ENCODE assay signal across 23 mouse cellular contexts in the genomic region with DNA sequence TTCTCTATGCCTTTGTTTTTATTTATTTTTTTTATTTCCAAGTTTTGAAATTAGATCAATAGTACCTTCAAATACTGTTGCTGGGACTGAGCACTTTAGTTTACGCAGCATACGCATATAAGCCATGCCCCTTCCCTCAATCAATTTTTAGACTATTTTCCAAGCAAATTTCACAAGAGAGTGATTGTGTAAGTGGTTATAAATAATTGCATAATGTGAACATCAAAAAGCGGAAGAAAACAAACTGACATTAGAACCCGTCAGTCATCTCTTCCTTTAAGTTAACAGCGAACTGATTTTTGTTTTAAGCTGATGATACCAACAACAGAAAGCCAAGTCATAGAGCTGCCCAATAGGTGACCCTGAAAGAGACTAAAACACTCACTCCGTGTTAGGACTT. TPM values are rescaled to one million over a fixed set of nuclear protein-coding genes. Genes with fewer than 3 reads are reported as not detected.
"Had no signal": no experiment of that assay in that cellular context is flagged by ENCODE, and none has a peak within 500 bp of the region (broad histone marks: within the 10 kb centered on the region; RNA-seq: fewer than 3 reads in every experiment).

No protein-coding gene starts in this region.

- H3K4me2 ChIP-seq: kidney, embryonic 15.5 days; limb, embryonic 13.5 days; liver, embryonic 13.5 days; lung, embryonic 14.5 days; neural tube, embryonic 12.5 days had no signal

- ATAC-seq: hindbrain, postnatal 0 days had no signal

- H3K9me3 ChIP-seq: kidney, embryonic 15.5 days; limb, embryonic 13.5 days; liver, embryonic 13.5 days; neural tube, embryonic 12.5 days had no signal

- H3K9ac ChIP-seq: kidney, embryonic 15.5 days; limb, embryonic 13.5 days; liver, embryonic 13.5 days; lung, embryonic 14.5 days; neural tube, embryonic 12.5 days had no signal

- H3K4me1 ChIP-seq: kidney, embryonic 15.5 days; limb, embryonic 13.5 days; liver, embryonic 13.5 days; neural tube, embryonic 12.5 days had no signal

- H3K36me3 ChIP-seq: kidney, embryonic 15.5 days; limb, embryonic 13.5 days; liver, embryonic 13.5 days; neural tube, embryonic 12.5 days had no signal

- DNase-seq: kidney, adult 18-20 months; kidney, postnatal 14 days; layer of hippocampus, postnatal 36 days; liver, embryonic 13.5 days; lung, embryonic 14.5 days; lung, postnatal 14 days; midbrain, embryonic 14.5 days; retina, postnatal 1 day; right cerebral cortex, postnatal 4 days; spleen, adult 18-20 months; thymus, adult 18-20 months; thymus, postnatal 25 days had no signal

- H3K27me3 ChIP-seq: kidney, embryonic 15.5 days; limb, embryonic 13.5 days; liver, embryonic 13.5 days; neural tube, embryonic 12.5 days had no signal

- H3K4me3 ChIP-seq: kidney, embryonic 15.5 days; limb, embryonic 13.5 days; liver, embryonic 13.5 days; neural tube, embryonic 12.5 days had no signal

- H3K27ac ChIP-seq: hindbrain, postnatal 0 days; kidney, embryonic 15.5 days; limb, embryonic 13.5 days; liver, embryonic 13.5 days; neural tube, embryonic 12.5 days had no signal

RNA-seq across cellular contexts. Expression of a gene that starts 35.6 kb away (rescaled TPM):
- total RNA-seq: hindbrain, postnatal 0 days; layer of hippocampus, adult 8-10 months; layer of hippocampus, postnatal 36 days; left cerebral cortex, postnatal 36 days had no signal
- polyA plus RNA-seq: intestine, embryonic 14.5 days; large intestine, adult 2 months; limb, embryonic 13.5 days; midbrain, embryonic 14.5 days; stomach, embryonic 14.5 days had no signal

RNA-seq across cellular contexts. Expression of a gene that starts 41.0 kb away (rescaled TPM):
- total RNA-seq: layer of hippocampus, adult 8-10 months; layer of hippocampus, postnatal 36 days; left cerebral cortex, adult 8-10 months; left cerebral cortex, postnatal 36 days had no signal
- polyA plus RNA-seq: hindbrain, postnatal 0 days; large intestine, adult 2 months; liver, embryonic 13.5 days; midbrain, embryonic 14.5 days; neural tube, embryonic 12.5 days; stomach, embryonic 14.5 days; urinary bladder, adult 2 months had no signal
